Mouse (Mus musculus) thymus, postnatal 25 days (tissue): ENCODE results near the gene Neu3.
A peak's percentile ranks its signal among the peaks of the same experiment; 100 is the strongest.
"Not testable (repeated sequence)": the region's sequence is repeated elsewhere in the genome, so short reads cannot be mapped to it uniquely, and the experiment has no call there.

Experiments
- DNase-seq: peaks from one replicate; pipeline ENCODE4 v3.0.0; 2022

The Neu3 gene

GRCm38 (mm10) chr7:99833115-99833845 is 5.1 kb upstream of the Neu3 start:
- no peak for DNase-seq

- no peak for DNase-seq
Measured at GRCm38 (mm10) chr7:99826096-99826495, 2.1 kb downstream of the Neu3 start.

- DNase-seq = no peak
Measured at GRCm38 (mm10) chr7:99825511-99825910, 2.7 kb downstream of the Neu3 start.

- peak; percentile 53 for DNase-seq
Measured at GRCm38 (mm10) chr7:99824649-99825483, 3.4 kb downstream of the Neu3 start.

GRCm38 (mm10) chr7:99823045-99823663 is 5.1 kb downstream of the Neu3 start:
- DNase-seq = no peak

- DNase-seq = peak; percentile 46
Measured at GRCm38 (mm10) chr7:99822426-99822825, 5.8 kb downstream of the Neu3 start.

- DNase-seq = no peak
Measured at GRCm38 (mm10) chr7:99821953-99822352, 6.3 kb downstream of the Neu3 start.

- DNase-seq = peak; percentile 80
Measured at GRCm38 (mm10) chr7:99818181-99818725, 10.0 kb downstream of the Neu3 start.

- peak; percentile 75 for DNase-seq
Measured at GRCm38 (mm10) chr7:99813394-99813793, 14.8 kb downstream of the Neu3 start.

- no peak for DNase-seq
Measured at GRCm38 (mm10) chr7:99811661-99812060, 16.6 kb downstream of the Neu3 start.

GRCm38 (mm10) chr7:99810814-99811213 is 17.4 kb downstream of the Neu3 start:
- no peak for DNase-seq

- not testable (repeated sequence) for DNase-seq
Measured at GRCm38 (mm10) chr7:99807043-99807442, 21.2 kb downstream of the Neu3 start.

- no peak for DNase-seq
Measured at GRCm38 (mm10) chr7:99805340-99805739, 22.9 kb downstream of the Neu3 start.

GRCm38 (mm10) chr7:99804033-99804432 is 24.2 kb downstream of the Neu3 start:
- DNase-seq = not testable (repeated sequence)

GRCm38 (mm10) chr7:99803535-99803934 is 24.7 kb downstream of the Neu3 start:
- DNase-seq = no peak

- DNase-seq = no peak
Measured at GRCm38 (mm10) chr7:99799118-99799517, 29.1 kb downstream of the Neu3 start.

GRCm38 (mm10) chr7:99797911-99798647 is 30.1 kb downstream of the Neu3 start:
- peak; percentile 72 for DNase-seq

GRCm38 (mm10) chr7:99797261-99797660 is 31.0 kb downstream of the Neu3 start:
- DNase-seq = no peak

GRCm38 (mm10) chr7:99796471-99796870 is 31.7 kb downstream of the Neu3 start:
- no peak for DNase-seq

GRCm38 (mm10) chr7:99795192-99795981 is 32.8 kb downstream of the Neu3 start:
- DNase-seq = peak; percentile 66

- no peak for DNase-seq
Measured at GRCm38 (mm10) chr7:99794096-99794495, 34.1 kb downstream of the Neu3 start.

GRCm38 (mm10) chr7:99790816-99791215 is 37.4 kb downstream of the Neu3 start:
- no peak for DNase-seq
